Mouse (Mus musculus) CH12.LX (cell line): ENCODE results near the gene Stk10. TPM values are rescaled to one million over a fixed set of nuclear protein-coding genes. Genes with fewer than 3 reads are reported as not detected.

Source experiments
- DNase-seq: peaks from one replicate; pipeline ENCODE4 v3.0.0-alpha.2; 2013; ENCODE audit errors: extremely low read depth
- H3K27ac ChIP-seq: 2 replicates; pipeline ENCODE4 v1.5.1; 2012; ENCODE audit warnings: low read depth, mild to moderate bottlenecking, control low read depth, moderate library complexity; ENCODE audit not compliant: insufficient read depth
- H3K27me3 ChIP-seq: replicated peaks from 2 replicates; pipeline ENCODE3; 2012; ENCODE audit warnings: inconsistent platforms
- H3K36me3 ChIP-seq, 2 experiments: replicated peaks in 1 of 2; 2 replicates each; pipeline versions ENCODE3 to v1.6.1; 2012; ENCODE audit warnings: inconsistent platforms in 1 of 2, low read length in 1 of 2, mild to moderate bottlenecking in 1 of 2, mixed read lengths in 1 of 2, moderate library complexity in 1 of 2; ENCODE audit not compliant: control insufficient read depth in 1 of 2, insufficient read depth in 1 of 2
- H3K4me1 ChIP-seq, 2 experiments: 2 replicates each; pipeline ENCODE4 v1.6.1; 2012; ENCODE audit warnings: inconsistent platforms in 1 of 2, moderate library complexity in 1 of 2; ENCODE audit not compliant: insufficient read depth in 2 of 2, control insufficient read depth in 1 of 2
- H3K4me2 ChIP-seq: 2 replicates; pipeline ENCODE4 v1.6.1; 2012; ENCODE audit warnings: low read depth, mild to moderate bottlenecking, control low read depth; ENCODE audit not compliant: poor library complexity, insufficient read depth, severe bottlenecking
- H3K4me3 ChIP-seq, 3 experiments: fragments of 150-350 bp in 1 of 3; sonication (generic) in 1 of 3; replicated peaks in 1 of 3; 2 replicates each; pipeline versions ENCODE3 to v1.5.1; 2011 to 2012; ENCODE audit warnings: low read depth in 2 of 3, low read length in 2 of 3, mild to moderate bottlenecking in 2 of 3, moderate library complexity in 2 of 3, control low read depth in 1 of 3, improper control_type of control experiment in 1 of 3, inconsistent platforms in 1 of 3, mixed read lengths in 1 of 3; ENCODE audit not compliant: poor library complexity in 1 of 3
- H3K79me2 ChIP-seq: replicated peaks from 2 replicates; pipeline ENCODE4 v1.6.1; 2012; ENCODE audit warnings: mild to moderate bottlenecking, moderate library complexity; ENCODE audit not compliant: control insufficient read depth, poor library complexity, insufficient read depth, severe bottlenecking; ENCODE audit errors: extremely low read depth
- H3K9ac ChIP-seq: 2 replicates; pipeline ENCODE4 v1.6.1; 2012; ENCODE audit warnings: low read depth, mild to moderate bottlenecking, control low read depth, moderate library complexity; ENCODE audit not compliant: insufficient read depth
- H3K9me3 ChIP-seq: replicated peaks from 2 replicates; pipeline ENCODE3; 2012; ENCODE audit warnings: low read length, inconsistent platforms, mixed read lengths
- BHLHE40 ChIP-seq: IDR thresholded peaks from 2 replicates; pipeline ENCODE4 v1.6.1; 2011; ENCODE audit warnings: mild to moderate bottlenecking, low read depth, low read length, improper control_type of control experiment
- CHD1 ChIP-seq: IDR thresholded peaks from 2 replicates; pipeline ENCODE4 v1.6.1; 2012; ENCODE audit warnings: low read depth, low read length, improper control_type of control experiment, inconsistent platforms
- CHD2 ChIP-seq: IDR thresholded peaks from 2 replicates; pipeline ENCODE4 v1.6.1; 2011; ENCODE audit warnings: low read length, improper control_type of control experiment
- CTCF ChIP-seq, 2 experiments: IDR thresholded peaks in 1 of 2; conservative IDR thresholded peaks in 1 of 2; 2 replicates each; pipeline ENCODE4 v1.5.1; 2011 to 2012; ENCODE audit warnings: low read depth in 2 of 2, low read length in 2 of 2, improper control_type of control experiment in 1 of 2, inconsistent platforms in 1 of 2, mild to moderate bottlenecking in 1 of 2, moderate library complexity in 1 of 2
- E2F4 ChIP-seq: IDR thresholded peaks from 2 replicates; pipeline ENCODE4 v1.6.1; 2011; ENCODE audit warnings: low read depth, low read length, improper control_type of control experiment; ENCODE audit not compliant: insufficient replicate concordance
- ELF1 ChIP-seq: IDR thresholded peaks from 2 replicates; pipeline ENCODE4 v1.6.1; 2014; ENCODE audit warnings: low read depth, mild to moderate bottlenecking, inconsistent platforms, low read length, improper control_type of control experiment
- EP300 ChIP-seq: IDR thresholded peaks from 2 replicates; pipeline ENCODE4 v1.6.1; 2011; ENCODE audit warnings: low read length, improper control_type of control experiment
- ETS1 ChIP-seq: conservative IDR thresholded peaks from 2 replicates; pipeline ENCODE4 v1.6.1; 2012; ENCODE audit warnings: low read depth, mild to moderate bottlenecking, inconsistent platforms, low read length, improper control_type of control experiment, moderate library complexity
- GABPA ChIP-seq: IDR thresholded peaks from 2 replicates; pipeline ENCODE4 v1.6.1; 2012; ENCODE audit warnings: low read depth, low read length, improper control_type of control experiment, inconsistent platforms; ENCODE audit not compliant: insufficient replicate concordance
- HCFC1 ChIP-seq: IDR thresholded peaks from 2 replicates; pipeline ENCODE4 v1.6.1; 2012; ENCODE audit warnings: low read depth, mild to moderate bottlenecking, inconsistent platforms, low read length, improper control_type of control experiment
- IRF4 ChIP-seq: IDR thresholded peaks from 2 replicates; pipeline ENCODE4 v1.6.1; 2014; ENCODE audit warnings: low read depth, mild to moderate bottlenecking, inconsistent platforms, low read length, improper control_type of control experiment
- JUN ChIP-seq: IDR thresholded peaks from 2 replicates; pipeline ENCODE4 v1.6.1; 2011; ENCODE audit warnings: low read depth, mild to moderate bottlenecking, low read length, improper control_type of control experiment, moderate library complexity; ENCODE audit not compliant: insufficient read depth
- JUND ChIP-seq: conservative IDR thresholded peaks from 2 replicates; pipeline ENCODE4 v1.6.1; 2011; ENCODE audit warnings: low read depth, low read length, improper control_type of control experiment
- KAT2A ChIP-seq: IDR thresholded peaks from 2 replicates; pipeline ENCODE4 v1.6.1; 2012; ENCODE audit warnings: low read length, improper control_type of control experiment, inconsistent platforms; ENCODE audit not compliant: insufficient replicate concordance
- MAFK ChIP-seq: IDR thresholded peaks from 2 replicates; pipeline ENCODE4 v1.6.1; 2011; ENCODE audit warnings: low read length, improper control_type of control experiment; ENCODE audit not compliant: insufficient replicate concordance
- MAX ChIP-seq: IDR thresholded peaks from 2 replicates; pipeline ENCODE4 v1.6.1; 2011; ENCODE audit warnings: low read length, improper control_type of control experiment
- MAZ ChIP-seq: IDR thresholded peaks from 2 replicates; pipeline ENCODE4 v1.6.1; 2012; ENCODE audit warnings: low read depth, mild to moderate bottlenecking, inconsistent platforms, low read length, improper control_type of control experiment, moderate library complexity
- MEF2A ChIP-seq: IDR thresholded peaks from 2 replicates; pipeline ENCODE4 v1.6.1; 2014; ENCODE audit warnings: low read depth, mild to moderate bottlenecking, inconsistent platforms, low read length, improper control_type of control experiment, borderline replicate concordance
- MXI1 ChIP-seq: IDR thresholded peaks from 2 replicates; pipeline ENCODE4 v1.6.1; 2011; ENCODE audit warnings: mild to moderate bottlenecking, low read depth, low read length, improper control_type of control experiment
- MYC ChIP-seq: IDR thresholded peaks from 2 replicates; pipeline ENCODE4 v1.6.1; 2011; ENCODE audit warnings: low read depth, mild to moderate bottlenecking, improper control_type of control experiment, low read length
- NELFE ChIP-seq: IDR thresholded peaks from 2 replicates; pipeline ENCODE4 v1.6.1; 2011; ENCODE audit warnings: low read depth, low read length, improper control_type of control experiment
- NRF1 ChIP-seq: IDR thresholded peaks from 2 replicates; pipeline ENCODE4 v1.6.1; 2014; ENCODE audit warnings: low read depth, mild to moderate bottlenecking, inconsistent platforms, low read length, improper control_type of control experiment, moderate library complexity
- PAX5 ChIP-seq: IDR thresholded peaks from 2 replicates; pipeline ENCODE4 v1.6.1; 2012; ENCODE audit warnings: low read length, inconsistent platforms, mixed read lengths
- POLR2A ChIP-seq: IDR thresholded peaks from 2 replicates; pipeline ENCODE4 v1.6.1; 2011; ENCODE audit warnings: low read depth, mild to moderate bottlenecking, improper control_type of control experiment, low read length
- POLR2AphosphoS2 ChIP-seq: IDR thresholded peaks from 2 replicates; pipeline ENCODE4 v1.6.1; 2011; ENCODE audit warnings: low read depth, low read length, improper control_type of control experiment
- RAD21 ChIP-seq: IDR thresholded peaks from 2 replicates; pipeline ENCODE4 v1.6.1; 2011; ENCODE audit warnings: low read depth, mild to moderate bottlenecking, low read length, improper control_type of control experiment, moderate library complexity
- RCOR1 ChIP-seq: conservative IDR thresholded peaks from 2 replicates; pipeline ENCODE4 v1.6.1; 2012; ENCODE audit warnings: low read depth, mild to moderate bottlenecking, inconsistent platforms, low read length, improper control_type of control experiment
- SIN3A ChIP-seq: IDR thresholded peaks from 2 replicates; pipeline ENCODE4 v1.6.1; 2012; ENCODE audit warnings: low read length, improper control_type of control experiment, inconsistent platforms
- SMC3 ChIP-seq: IDR thresholded peaks from 2 replicates; pipeline ENCODE4 v1.6.1; 2011; ENCODE audit warnings: low read depth, low read length, improper control_type of control experiment
- TBP ChIP-seq: conservative IDR thresholded peaks from 2 replicates; pipeline ENCODE4 v1.6.1; 2011; ENCODE audit warnings: low read depth, low read length, improper control_type of control experiment
- TCF12 ChIP-seq: IDR thresholded peaks from 2 replicates; pipeline ENCODE4 v1.6.1; 2014; ENCODE audit warnings: low read depth, mild to moderate bottlenecking, inconsistent platforms, low read length, improper control_type of control experiment
- UBTF ChIP-seq: IDR thresholded peaks from 2 replicates; pipeline ENCODE4 v1.6.1; 2012; ENCODE audit warnings: low read depth, mild to moderate bottlenecking, inconsistent platforms, low read length, improper control_type of control experiment, moderate library complexity
- USF1 ChIP-seq: IDR thresholded peaks from 2 replicates; pipeline ENCODE4 v1.6.1; 2014; ENCODE audit warnings: low read depth, mild to moderate bottlenecking, inconsistent platforms, low read length, improper control_type of control experiment
- USF2 ChIP-seq: conservative IDR thresholded peaks from 2 replicates; pipeline ENCODE4 v1.6.1; 2011; ENCODE audit warnings: low read depth, low read length, improper control_type of control experiment
- ZC3H11A ChIP-seq: IDR thresholded peaks from 2 replicates; pipeline ENCODE4 v1.6.1; 2012; ENCODE audit warnings: low read depth, mild to moderate bottlenecking, inconsistent platforms, low read length, improper control_type of control experiment
- ZKSCAN1 ChIP-seq: IDR thresholded peaks from 2 replicates; pipeline ENCODE4 v1.6.1; 2012; ENCODE audit warnings: low read depth, inconsistent platforms, low read length, improper control_type of control experiment, borderline replicate concordance
- ZMIZ1 ChIP-seq: IDR thresholded peaks from 2 replicates; pipeline ENCODE4 v1.6.1; 2012; ENCODE audit warnings: low read depth, mild to moderate bottlenecking, inconsistent platforms, low read length, improper control_type of control experiment
- ZNF384 ChIP-seq: IDR thresholded peaks from 2 replicates; pipeline ENCODE4 v1.6.1; 2012; ENCODE audit warnings: low read depth, low read length, improper control_type of control experiment, inconsistent platforms
- dilution Hi-C: fragments of 300-500 bp; cut with MboI; formaldehyde crosslinking; loops from 2 replicates; pipeline ENCODE4 v1.14.3; 2020; ENCODE audit warnings: low sequenced_read_pairs; ENCODE audit not compliant: extremely low pct_unique_long_range_greater_than_20kb, extremely low pct_ligation_motif_present
- in situ Hi-C: fragments of 300-500 bp; cut with MboI; formaldehyde crosslinking; loops from 3 replicates; pipeline ENCODE4 v1.14.3; 2019; ENCODE audit warnings: low sequenced_read_pairs, low pct_ligation_motif_present, low pct_unique_long_range_greater_than_20kb, mixed read lengths
- polyA plus RNA-seq: library from polyadenylated mRNA; unstranded; fragments of >175 nt; gene quantifications from 2 replicates; pipeline ENCODE4 v1.2.1, GENCODE M21; 2012; ENCODE audit warnings: low read depth; ENCODE audit not compliant: insufficient read length
- total RNA-seq, 2 experiments: library from RNA; depleted of rRNA; stranded (reverse); fragments of 300-350 nt in 1 of 2; fragments of >200 nt in 1 of 2; gene quantifications; 2 replicates each; pipeline ENCODE4 v1.2.3; 2012 to 2014

Stk10 gene
- total and polyA plus RNA-seq, 3 experiments, result 20.0 to 40.3 (median 23.2) TPM

- TF ChIP-seq EP300, result peak; percentile 72
- TF ChIP-seq UBTF, result no peak
- no peak for TF ChIP-seq ZNF384
- no peak for TF ChIP-seq ELF1
- no peak for TF ChIP-seq KAT2A
- no peak for TF ChIP-seq PAX5
- TF ChIP-seq E2F4, result no peak
- TF ChIP-seq GABPA, result no peak
- TF ChIP-seq RCOR1, result no peak
- no peak for TF ChIP-seq HCFC1
- TF ChIP-seq TCF12, result no peak
- TF ChIP-seq MAX, result 0 out of 2 replicates have a peak, but pooled peaks have one; percentile 14
- TF ChIP-seq CTCF (conservative IDR thresholded peaks at IDR 0.05 in 1 of 2, IDR thresholded peaks at IDR 0.05 in 1 of 2; ENCODE audit: low read depth in 2 of 2, low read length in 2 of 2), result no peak
- TF ChIP-seq POLR2AphosphoS2, result no peak
- TF ChIP-seq SMC3, result no peak
- TF ChIP-seq ETS1, result peak; percentile 74
- peak; percentile 28; the same call in 1 of the 2 replicates for TF ChIP-seq IRF4
- no peak for TF ChIP-seq CHD2
- no peak for TF ChIP-seq USF2
- no peak for TF ChIP-seq RAD21
- no peak for TF ChIP-seq MXI1
- no peak for TF ChIP-seq MAFK
- no peak for TF ChIP-seq MAZ
- no peak for TF ChIP-seq NRF1
- TF ChIP-seq USF1, result no peak
- no peak for TF ChIP-seq SIN3A
- TF ChIP-seq JUN, result peak; percentile 62
- TF ChIP-seq CHD1, result no peak
- TF ChIP-seq MYC, result no peak
- no peak for TF ChIP-seq POLR2A
- TF ChIP-seq ZKSCAN1, result no peak
- no peak for TF ChIP-seq ZC3H11A
- no peak for TF ChIP-seq TBP
- TF ChIP-seq NELFE, result no peak
- TF ChIP-seq JUND, result peak; percentile 51; the same call in 1 of the 2 replicates
- peak; percentile 57; the same call in 1 of the 2 replicates for TF ChIP-seq MEF2A
- TF ChIP-seq ZMIZ1, result no peak
- 0 out of 2 replicates have a peak, but pooled peaks have one; percentile 7 for TF ChIP-seq BHLHE40
- Histone ChIP-seq H3K4me1 (peaks cover 12 to 63% of the 10 kb centered on the region in 2 experiments), H3K79me2 (peaks cover 56% of the 10 kb centered on the region), H3K9me3 (no peaks in the 10 kb centered on the region), H3K27ac (no peak overlapping the region), H3K4me3 (peak overlapping the region; percentile 60 to 92 (median 76)), H3K9ac (peak overlapping the region; percentile 76), H3K27me3 (no peaks in the 10 kb centered on the region), H3K36me3 (peaks cover 0 to 27% of the 10 kb centered on the region in 2 experiments), H3K4me2 (peak overlapping the region; percentile 97)
- in situ Hi-C loops (no loop called here), dilution Hi-C loops (no loop called here)
- peak; percentile 63 for DNase-seq
Observed at GRCm38 (mm10) chr11:32644010-32644409, 110.9 kb downstream of the Stk10 start.
